Mouse (Mus musculus) urinary bladder, postnatal 14 days (tissue): Measurements from ENCODE around the gene Def6.
"Not testable (repeated sequence)": the region's sequence is repeated elsewhere in the genome, so short reads cannot be mapped to it uniquely, and the experiment has no call there.

ENCODE experiments used
- DNase-seq: peaks from one replicate; pipeline ENCODE4 v3.0.0; 2021; ENCODE audit warnings: low spot score

The Def6 gene

DNA sequence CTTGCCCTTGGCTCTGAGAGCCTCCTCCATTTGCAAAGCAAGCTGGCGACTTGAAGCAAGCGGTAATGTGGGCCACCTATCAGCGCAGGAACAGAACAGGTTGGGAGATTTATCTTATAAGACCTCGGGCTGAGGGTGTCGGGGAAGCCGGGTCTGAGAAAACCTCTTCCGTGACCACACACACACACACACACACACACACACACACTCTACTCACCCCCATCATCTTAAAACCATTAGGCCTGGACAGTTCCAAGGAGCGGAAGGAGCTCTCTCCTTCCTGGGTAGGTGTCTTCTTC, 685 bp downstream of the Def6 start:
- no peak for DNase-seq

DNA sequence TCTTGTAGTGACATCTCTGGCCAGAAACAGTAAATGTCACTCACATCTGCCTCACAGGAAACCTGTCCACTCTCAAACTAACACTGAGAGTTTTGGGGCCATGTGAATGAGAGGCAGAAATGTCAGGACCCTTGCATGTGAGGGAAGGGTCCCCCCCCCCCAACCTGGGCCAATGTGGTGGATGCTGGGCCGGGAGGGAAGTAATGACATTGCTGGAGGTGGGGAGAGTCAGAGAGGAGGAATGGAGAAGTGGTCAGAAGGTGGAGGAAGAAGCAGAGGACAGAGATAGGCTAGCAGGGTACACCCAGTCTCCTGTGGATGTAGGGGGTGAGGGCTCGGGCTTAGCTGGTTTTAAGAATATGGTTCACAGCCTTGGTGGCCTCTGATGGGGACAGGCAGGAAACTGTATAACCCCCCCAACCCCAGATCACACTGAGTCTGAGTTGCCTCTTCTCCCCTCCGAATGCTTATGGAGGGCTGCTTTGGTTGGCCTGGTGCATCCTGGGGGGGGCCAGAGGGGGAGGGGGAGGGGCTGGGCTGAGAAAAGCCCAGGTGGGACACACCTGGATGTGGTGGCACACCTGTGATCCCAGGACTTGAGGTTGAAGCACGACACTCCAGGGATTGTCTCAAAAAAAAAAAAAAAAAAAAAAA, 2.0 kb downstream of the Def6 start:
- DNase-seq, result no peak

DNA sequence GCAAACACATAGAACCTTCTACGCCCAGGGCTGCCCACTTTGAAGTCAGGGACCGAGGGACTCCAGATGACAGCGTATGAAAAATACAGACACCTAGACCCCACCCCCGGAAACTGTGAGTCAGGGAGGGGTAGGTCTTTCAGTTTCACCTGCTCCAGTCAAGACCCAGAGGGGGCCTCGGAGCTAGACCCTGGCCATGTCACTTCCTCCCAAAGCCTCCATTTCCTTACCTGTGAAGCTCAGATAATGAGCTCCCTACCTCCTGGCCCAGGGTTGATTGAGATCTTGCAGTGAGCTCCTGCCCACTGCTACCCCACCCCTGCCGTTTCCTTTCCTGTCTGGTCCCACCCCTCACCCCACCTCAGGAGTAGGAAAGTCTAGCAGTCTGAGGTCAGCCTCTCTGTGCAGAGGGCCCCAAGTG, 4.4 kb downstream of the Def6 start:
- no peak for DNase-seq

DNA sequence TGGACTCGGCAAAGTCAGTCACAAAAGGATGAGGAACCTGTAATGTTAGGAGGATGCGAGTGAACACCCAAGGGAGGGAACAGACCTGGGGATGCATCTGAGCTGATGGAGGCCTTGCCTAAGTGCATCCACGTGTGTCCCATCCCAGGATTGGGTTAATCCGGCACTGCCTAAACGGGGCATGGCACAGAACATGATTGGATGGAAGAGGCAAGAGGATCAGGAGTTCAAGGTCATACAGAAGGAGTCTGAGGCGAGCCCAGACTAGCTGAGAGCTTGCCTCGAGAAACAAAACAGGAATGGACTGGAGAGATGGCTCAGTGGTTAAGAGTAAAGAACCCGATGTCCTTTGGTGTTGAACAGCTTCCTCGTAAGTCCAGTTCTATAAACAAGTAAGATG, 4.8 kb downstream of the Def6 start:
- DNase-seq, result no peak

DNA sequence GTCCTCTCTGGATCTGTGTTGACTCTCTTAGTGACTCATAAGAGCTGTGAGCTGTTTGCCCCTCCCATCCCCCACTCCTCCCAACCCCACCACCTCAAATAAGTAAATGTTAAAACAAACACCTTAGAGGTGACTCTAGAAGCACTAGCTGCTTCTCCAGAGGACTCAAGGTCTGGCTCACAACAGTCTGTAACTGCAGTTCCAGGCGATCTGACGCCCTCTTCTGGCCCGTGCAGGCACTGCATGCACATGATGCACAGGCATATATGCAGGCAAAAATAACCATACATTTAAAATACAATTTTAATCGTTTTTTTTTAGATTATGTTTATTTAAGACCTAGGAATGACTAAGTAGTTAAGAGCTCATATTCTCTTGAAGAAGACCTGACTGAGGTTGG, 5.7 kb downstream of the Def6 start:
- DNase-seq, result no peak

DNA sequence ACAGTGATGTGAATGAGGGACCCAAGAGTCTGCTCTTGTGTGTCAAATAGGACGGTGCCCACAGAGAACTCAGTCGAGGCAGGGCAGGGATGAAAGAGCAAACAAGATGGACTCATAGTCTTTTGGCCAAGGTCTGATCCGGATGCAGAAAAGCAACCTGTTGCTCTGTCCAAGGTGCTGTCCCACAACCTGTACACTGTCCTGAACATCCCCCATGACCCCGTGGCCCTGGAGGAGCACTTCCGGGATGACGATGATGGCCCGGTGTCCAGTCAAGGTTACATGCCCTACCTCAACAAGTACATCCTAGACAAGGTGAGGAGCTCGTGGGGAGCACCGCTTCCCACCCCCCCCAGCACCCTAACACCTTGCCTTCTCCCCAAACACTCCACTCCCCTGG, 9.2 kb downstream of the Def6 start:
- no peak for DNase-seq

DNA sequence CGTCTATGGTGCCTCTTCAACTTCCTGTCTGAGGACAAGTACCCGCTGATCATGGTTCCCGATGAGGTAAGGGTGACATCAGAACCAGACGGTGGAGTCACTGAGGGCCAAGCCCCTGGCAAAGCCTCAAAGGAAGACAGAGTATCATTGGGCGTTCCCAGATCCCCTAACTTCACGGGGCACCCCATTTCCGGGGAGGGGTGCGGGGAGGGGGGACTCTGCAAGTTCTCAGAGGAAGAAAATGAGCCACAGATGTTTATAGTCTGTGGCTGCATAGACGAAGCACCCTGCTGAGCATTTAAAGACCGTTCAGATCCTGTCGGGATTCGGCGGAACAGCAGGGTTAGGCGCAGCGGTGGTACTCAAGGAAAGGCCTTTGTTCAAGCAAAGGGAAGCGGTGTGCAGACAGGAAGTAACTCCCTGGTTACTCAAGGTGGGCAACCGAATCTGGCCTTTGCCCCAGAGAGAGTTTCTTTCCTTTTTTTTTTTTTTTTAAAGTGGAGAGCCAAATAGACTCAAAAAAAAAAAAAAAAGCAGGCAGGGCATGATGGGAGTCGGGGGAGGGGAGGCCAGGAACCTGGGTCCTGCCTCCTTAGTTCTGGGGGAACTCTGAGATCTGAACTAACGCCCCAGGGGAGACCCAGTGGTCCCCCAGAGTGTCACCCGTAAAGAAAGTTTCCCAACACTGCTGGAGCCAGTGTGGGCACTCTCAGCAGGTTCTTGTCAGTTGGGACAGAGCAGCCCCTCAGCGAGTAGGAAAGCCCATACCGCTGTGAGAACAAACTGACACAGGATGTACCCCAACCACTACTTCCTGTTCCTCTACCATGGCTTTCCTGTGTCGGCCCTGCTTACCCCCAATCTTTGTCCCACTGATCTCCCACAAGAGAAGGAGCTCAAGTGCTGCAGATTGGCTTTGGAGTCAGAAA, 10.4 kb downstream of the Def6 start:
- DNase-seq, result no peak

DNA sequence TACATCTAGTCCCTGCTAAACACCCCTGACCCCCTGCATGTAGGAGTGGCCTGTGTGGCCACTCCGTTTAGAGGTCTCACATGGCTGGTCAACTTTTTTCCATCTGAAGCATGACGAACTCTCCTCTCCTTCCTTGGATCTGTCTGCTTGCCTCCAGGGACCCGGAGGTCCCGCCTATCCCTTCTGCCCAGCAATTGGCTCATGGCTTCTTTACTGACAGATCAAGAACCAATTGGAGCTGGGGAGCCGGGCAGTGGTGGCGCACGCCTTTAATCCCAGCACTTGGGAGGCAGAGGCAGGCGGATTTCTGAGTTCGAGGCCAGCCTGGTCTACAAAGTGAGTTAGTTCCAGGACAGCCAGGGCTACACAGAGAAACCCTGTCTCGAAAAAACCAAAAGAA, 14.9 kb downstream of the Def6 start:
- DNase-seq, result not testable (repeated sequence)

DNA sequence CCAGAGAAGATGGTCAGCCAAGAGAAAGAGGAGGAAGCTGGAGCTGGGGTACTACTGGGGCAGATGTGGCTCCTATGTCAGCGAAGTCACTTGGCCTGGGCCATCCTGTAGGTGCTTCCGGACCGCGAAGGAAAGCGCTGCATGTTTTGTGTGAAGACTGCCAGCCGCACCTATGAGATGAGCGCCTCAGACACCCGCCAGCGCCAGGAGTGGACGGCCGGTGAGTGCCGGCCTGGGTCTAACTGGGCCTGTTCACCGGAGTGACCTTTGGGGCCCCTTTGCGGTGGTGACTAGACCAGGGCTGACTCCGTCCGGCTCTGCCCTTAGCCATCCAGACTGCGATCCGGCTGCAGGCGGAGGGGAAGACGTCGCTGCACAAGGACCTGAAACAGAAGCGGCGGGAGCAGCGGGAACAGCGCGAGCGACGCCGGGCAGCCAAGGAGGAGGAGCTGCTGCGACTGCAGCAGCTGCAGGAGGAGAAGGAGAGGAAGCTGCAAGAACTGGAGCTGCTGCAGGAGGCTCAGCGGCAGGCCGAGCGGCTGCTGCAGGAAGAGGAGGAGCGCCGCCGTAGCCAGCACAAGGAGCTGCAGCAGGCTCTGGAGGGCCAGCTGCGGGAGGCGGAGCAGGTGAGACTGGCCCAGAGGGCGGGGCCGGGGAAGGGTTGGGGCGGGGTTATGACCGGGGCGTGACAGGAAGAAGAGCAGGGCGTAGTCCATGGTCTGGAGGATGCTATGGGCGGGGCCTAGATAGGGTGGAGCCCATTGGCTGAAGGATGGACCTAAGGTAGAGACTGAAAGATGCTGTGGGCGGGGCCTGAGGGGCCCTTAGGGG, 16.2 kb downstream of the Def6 start:
- peak; percentile 96 for DNase-seq

DNA sequence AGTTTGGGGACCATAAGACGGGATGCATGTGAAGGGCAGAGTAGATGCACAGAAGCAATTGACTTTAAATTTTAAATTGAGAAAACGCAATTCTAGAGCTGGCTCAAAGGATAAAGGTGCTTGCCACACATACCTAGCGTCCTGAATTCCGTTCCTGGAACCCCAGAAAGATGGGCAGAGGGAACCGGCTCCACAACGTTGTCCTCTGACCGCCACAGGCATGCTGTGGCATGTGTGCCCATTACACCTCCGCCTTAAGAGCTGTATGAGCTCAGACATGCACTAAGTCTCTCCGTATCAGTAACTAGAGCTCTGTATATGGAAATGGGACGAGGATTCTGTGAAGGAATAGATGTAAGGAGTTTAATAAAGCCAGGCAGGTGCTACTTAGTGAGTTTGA, 17.0 kb downstream of the Def6 start:
- DNase-seq, result peak; percentile 73

DNA sequence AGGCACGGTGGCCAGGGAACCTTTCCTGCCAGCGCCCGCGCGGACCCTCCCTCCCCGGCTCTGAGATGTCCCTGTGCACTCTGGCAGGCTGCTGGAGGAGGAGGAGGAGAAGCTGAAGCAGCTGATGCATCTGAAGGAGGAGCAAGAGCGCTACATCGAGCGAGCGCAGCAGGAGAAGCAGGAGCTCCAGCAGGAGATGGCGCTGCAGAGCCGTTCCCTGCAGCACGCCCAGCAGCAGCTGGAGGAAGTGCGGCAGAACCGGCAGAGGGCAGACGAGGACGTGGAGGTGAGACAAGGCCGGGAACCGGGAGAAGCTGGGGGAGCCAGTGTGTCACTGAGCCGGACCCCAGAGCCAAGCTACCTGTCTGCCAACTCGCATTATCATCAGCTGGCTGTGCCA, 18.4 kb downstream of the Def6 start:
- peak; percentile 94 for DNase-seq

DNA sequence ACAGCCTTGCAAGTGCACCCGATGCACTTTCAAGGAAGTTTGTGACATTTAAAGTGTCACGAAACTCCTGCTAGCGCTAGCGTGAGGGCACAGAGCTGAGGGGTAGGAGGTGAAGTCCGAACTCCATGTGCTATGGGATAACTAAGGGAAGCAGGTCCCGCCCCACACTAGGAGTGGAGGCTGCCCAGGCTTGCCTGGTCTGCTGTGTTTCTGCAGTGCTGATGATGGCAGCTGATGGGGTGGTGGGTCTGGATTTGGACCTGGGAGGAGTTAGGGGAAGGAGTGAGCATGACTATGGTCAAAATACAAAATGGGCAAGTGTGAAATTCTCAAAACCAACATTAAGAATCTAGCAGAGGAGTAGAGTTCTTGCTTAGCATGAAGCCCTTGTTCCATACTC, 22.9 kb downstream of the Def6 start:
- no peak for DNase-seq

DNA sequence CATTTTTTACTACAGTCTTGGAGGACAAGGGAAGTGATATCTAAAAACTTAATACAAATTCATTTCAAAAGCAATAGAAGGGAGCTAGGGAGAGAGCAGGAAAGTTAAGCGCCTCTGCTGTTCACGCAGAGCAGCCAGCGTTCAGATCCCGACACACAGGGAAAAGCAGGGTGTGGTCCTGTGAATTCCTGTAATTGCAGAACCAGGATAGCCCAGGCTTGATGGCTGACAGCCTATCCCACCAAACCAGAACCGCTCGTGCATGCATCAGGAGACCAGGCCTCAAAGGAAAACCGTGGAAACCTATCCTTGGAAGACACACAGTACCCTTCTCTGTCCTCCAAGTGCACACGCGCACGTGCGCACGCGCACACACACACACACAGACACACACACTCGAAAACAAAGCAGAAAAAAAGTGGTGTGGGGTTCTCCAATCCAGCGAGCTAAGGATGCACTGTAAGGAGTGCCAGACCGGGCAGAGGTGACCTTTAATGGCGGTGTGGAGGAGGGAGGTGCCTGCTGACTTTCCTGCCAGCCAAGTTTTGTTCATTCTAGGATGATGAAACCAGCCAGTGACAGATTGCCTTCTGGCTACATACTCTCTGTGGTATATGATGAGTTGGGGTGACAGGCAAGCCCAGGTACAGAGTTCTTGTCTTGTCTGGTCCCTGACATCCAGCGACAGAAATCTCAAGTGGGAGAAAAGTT, 23.6 kb downstream of the Def6 start:
- no peak for DNase-seq

DNA sequence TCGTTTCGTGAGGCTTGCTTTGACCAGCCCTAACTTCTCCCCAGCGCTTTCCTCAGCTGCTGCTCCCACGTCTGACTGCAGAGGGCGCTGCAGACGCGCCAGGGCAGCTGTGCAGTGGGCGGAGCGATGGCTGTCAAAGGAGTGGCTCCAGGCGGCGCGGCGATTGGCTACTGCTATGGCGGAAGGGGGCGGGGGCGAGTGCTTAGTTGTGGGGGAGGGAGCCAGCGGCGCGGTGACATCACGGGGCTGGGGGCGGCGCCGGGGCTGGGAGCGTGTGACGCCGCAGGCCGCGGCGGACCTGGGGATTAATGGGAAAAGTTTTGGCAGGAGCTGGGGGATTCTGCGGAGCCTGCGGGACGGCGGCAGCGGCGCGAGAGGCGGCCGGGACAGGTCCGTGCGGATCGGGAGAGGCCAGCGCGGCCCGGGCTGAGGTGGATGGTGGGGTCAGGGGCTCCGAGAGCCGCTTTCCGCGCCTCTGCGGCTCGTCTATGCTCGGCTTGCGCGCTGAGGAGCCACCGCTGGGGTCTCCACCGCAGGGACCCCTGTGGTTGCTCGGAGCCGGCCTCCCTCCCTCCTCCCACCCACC, 25.0 kb downstream of the Def6 start, which contains the start of gene Ppard:
TSS of gene Ppard (plus strand) at position 226 of the 586 bp plus-strand sequence.
- peak; percentile 99 for DNase-seq

DNA sequence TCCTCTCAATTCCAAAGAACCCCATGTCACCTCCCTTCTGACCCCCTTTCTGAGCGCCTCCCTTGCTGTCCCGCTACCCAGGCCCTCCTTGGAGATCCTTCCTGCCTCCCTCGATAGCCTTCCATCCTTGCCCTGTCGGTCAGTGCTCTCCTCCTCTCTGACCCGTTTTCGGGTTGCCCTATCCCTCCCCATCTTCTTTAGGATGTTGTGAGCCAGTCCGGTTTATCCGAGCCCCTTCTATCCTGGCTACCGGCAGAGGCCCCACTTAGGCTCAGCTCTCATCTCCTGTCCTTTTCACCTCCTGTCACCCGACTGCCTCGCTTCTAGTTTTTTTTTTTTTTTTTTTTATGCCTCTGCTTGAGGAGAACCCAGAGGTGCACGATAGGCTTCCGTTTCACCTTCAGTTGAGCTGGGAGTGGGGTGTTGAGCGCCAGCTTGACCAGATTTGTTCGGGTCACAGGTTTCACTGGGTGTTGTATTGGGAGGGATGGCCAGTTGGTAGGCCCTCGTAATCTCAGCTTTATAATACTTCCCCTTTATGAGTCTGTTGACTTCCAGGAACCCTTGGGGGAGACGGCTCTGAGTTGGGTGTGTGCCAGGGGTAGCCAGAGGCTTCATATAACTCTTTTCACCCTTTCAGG, 25.6 kb downstream of the Def6 start:
- peak; percentile 53 for DNase-seq

DNA sequence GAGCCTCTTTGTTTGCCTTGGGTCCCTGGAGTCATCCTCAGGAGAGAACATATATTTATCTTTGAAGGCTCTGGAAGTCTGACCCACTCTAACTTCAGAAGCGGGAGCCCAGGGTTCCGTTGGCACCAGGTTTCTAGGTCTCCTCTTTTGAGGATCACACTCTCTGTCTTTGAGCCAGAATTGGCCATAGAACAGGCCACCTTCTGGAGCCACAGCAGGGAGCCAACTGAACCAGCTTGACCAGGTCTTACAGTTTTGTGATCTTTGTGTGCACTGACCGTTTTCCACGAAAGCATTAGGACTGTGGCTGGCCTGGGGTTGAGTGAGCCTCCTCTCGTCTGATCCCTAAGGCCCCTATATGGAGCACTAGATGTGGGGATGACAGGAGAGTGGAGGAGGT, 27.1 kb downstream of the Def6 start:
- DNase-seq, result no peak

DNA sequence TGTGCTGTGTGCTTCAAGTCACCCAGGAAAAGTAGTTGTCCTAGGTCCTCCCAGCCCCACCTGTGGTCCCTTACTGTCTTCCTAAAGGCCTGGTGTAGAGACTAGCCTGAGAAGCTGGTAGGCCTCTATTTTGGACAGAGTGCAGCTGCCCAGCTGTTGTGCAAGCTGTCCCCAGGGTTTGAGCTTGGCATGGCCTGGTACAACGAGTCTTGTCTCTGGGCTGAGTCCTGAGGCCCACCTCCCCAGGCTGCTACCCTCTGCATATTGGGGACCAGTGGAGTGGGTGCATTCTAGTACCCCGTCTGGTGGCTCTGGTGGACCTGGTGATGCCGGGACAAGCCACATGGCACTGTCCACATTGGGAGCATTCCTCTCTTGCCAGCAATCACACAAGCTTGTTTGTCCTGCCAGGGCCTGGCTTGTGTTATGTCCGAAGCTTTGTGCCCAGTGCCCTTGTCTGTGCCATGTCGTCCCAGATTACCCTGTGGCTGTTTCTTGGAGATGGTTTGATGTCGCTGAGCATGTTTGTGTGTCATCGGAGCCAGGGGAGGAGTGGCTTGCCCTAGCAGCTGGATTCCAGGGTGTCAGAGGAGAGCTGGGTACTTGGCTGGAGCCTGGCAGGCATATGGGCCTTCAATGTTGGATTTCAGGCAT, 28.5 kb downstream of the Def6 start:
- DNase-seq, result no peak

DNA sequence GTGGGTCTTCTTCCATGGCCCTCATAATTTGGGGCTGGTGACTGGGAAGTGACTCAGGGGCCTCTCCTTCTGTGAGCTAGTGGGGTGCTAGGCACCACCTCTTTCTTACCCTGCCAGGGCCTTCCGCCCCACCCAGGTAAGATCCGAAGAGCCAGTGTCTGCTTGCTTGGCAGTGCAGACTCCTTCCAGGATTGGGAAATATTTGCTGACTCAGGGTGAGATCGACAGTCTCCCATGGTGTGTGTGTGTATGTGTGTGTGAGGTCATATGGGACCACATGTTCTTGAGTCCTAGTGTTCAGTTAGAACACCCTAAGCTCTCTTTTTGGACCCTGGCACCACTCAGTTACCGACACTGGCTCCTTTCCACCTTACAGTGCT, 29.0 kb downstream of the Def6 start:
- no peak for DNase-seq

DNA sequence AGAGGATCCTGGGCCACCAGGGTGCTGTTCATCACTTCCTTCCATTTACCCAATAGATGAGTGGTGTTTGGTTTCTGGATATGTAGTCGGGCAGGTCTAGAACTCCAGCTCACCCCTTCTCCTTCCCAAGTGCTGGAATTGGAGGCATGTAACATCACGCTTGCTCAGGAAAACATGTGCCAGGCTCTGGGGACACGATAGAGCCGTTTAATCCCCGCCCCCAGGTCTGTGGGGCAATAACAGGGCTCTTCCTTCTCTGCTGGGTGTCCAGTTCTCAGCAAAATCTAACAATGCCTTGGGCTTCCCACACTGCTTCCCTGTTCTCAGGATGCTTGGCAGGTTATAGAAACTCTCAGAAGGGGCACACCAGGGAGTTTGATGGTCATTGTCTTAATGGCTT, 29.8 kb downstream of the Def6 start:
- no peak for DNase-seq

DNA sequence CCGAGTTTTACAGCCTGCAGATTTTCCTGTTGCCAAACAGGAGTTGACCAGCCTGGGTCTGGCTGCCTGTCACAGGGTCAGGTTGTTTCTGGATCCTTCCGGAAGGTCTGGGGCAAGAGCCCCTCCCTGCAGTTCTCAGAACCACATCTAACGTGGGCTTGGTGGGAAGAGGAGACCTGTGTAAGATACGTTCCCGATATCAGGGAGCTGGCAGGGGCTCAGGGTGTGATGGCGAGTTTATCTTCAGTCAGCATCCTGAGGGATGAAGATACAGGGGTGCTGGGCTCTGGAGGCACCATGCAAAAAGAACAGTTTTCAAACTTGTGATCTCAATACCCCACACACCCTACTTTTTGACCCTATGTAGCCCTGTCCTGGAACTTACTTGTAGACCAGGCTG, 30.3 kb downstream of the Def6 start:
- DNase-seq, result no peak

DNA sequence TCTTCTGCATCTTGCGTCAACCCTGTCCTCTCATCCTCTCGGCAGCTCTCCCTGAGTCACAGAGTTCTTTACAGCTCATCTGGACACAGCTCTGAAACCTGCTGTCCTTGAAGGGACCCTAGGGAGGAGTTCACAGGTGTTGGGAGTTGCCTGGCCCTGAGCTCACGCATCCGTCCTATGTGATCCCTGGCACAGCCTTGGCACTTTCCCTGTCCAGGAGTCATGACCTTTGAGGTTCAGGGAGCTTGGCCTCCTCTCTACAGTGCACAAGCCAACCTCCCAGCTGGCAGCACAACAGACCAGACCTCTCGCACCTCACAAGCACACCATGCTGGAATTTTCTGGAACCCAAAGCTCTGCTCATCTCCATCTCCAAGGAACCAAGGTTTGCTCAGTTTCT, 33.3 kb downstream of the Def6 start:
- DNase-seq, result no peak
